22 mouse cellular contexts compared by ENCODE assay signal in the genomic region with DNA sequence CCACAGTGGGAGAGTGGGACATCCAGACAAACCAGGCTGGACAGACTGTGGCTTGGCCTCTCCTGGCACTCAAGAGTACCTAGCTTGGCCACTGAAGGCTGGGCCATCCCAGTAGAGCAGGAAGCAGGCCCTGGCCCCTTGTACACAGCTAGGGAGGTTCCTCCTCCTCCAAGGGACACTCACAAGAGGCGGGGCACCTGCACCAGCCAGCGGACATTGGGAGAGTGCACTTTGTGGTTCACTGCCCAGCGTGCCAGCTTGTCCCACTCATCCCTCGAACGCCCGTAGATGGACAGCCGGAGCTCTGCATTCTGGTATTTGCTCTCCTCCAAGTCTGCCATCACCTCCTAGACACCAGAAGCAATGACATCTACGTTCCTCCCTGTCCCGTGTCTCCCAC. TPM values are rescaled to one million over a fixed set of nuclear protein-coding genes. Genes with fewer than 3 reads are reported as not detected.
DNase-seq lines count a peak whose midpoint lies in the region; ATAC-seq and TF ChIP-seq lines count a peak whose summit lies in the region.
"Had no signal": no experiment of that assay in that cellular context is flagged by ENCODE, and none has a peak within 500 bp of the region (broad histone marks: within the 10 kb centered on the region; RNA-seq: fewer than 3 reads in every experiment).

No protein-coding gene starts in this region.

- H3K9ac ChIP-seq in MEL (ENCODE audit: control insufficient read depth, low read depth, low read length, poor library complexity, severe bottlenecking) = no peak overlapping the region
- H3K9ac ChIP-seq in kidney, embryonic 15.5 days = no peak overlapping the region
- H3K9ac ChIP-seq: heart, embryonic 15.5 days; hindbrain, embryonic 14.5 days had no signal

- DNase-seq in adrenal gland, postnatal 10 days = peak; percentile 3
- DNase-seq in adrenal gland, adult 18-20 months (ENCODE audit: low spot score in 2 of 2) = no peak
- peak; percentile 8 for DNase-seq in MEL (ENCODE audit: low read depth, low spot score)
- DNase-seq in kidney, postnatal 14 days = peak; percentile 62
- no peak for DNase-seq in retina, embryonic 14.5 days (ENCODE audit: low spot score)
- no peak for DNase-seq in thymus, adult 2 months
- DNase-seq in forebrain, embryonic 10.5 days (ENCODE audit: extremely low spot score, low spot score) = no peak
- DNase-seq: adrenal gland, postnatal 25 days; B cell, adult 2 months; cerebellum, adult 2 months; gastrocnemius, postnatal 36 days; heart, adult 18-20 months; heart, postnatal 14 days had no signal

- no peaks in the 10 kb centered on the region for H3K9me3 ChIP-seq in MEL (replicated peaks; ENCODE audit: insufficient read depth, low read length)
- H3K9me3 ChIP-seq in kidney, embryonic 15.5 days (replicated peaks) = no peaks in the 10 kb centered on the region
- no peaks in the 10 kb centered on the region for H3K9me3 ChIP-seq in forebrain, embryonic 10.5 days
- H3K9me3 ChIP-seq: embryonic facial prominence, embryonic 10.5 days; G1E; heart, embryonic 10.5 days; heart, embryonic 15.5 days; hindbrain, embryonic 10.5 days had no signal

- TF ChIP-seq POLR2A in MEL (IDR thresholded peaks at IDR 0.05; ENCODE audit: control insufficient read depth in 1 of 2, insufficient read depth in 1 of 2, low read depth in 1 of 2, low read length in 2 of 2, poor library complexity in 1 of 2) = no peak
- TF ChIP-seq POLR2A in thymus, adult 2 months (IDR thresholded peaks at IDR 0.05; ENCODE audit: control insufficient read depth, extremely low read depth, insufficient read depth, low read length, poor library complexity) = no peak

- H3K4me1 ChIP-seq in MEL (ENCODE audit: control insufficient read depth in 1 of 2, insufficient read depth in 2 of 2, low read length in 2 of 2) = no peaks in the 10 kb centered on the region
- H3K4me1 ChIP-seq in kidney, embryonic 15.5 days = peaks cover 15% of the 10 kb centered on the region
- peaks cover 2% of the 10 kb centered on the region; the same call in 1 of the 2 replicates for H3K4me1 ChIP-seq in thymus, adult 2 months (replicated peaks; ENCODE audit: control insufficient read depth, insufficient read depth, low read length)
- peaks cover 15% of the 10 kb centered on the region for H3K4me1 ChIP-seq in forebrain, embryonic 10.5 days

- no peak overlapping the region for H3K27ac ChIP-seq in MEL (ENCODE audit: control insufficient read depth, low read depth, low read length)
- no peak overlapping the region for H3K27ac ChIP-seq in kidney, embryonic 15.5 days
- no peak overlapping the region for H3K27ac ChIP-seq in thymus, adult 2 months (ENCODE audit: control insufficient read depth, insufficient read depth, low read length)
- no peak overlapping the region for H3K27ac ChIP-seq in forebrain, embryonic 10.5 days
- H3K27ac ChIP-seq: embryonic facial prominence, embryonic 10.5 days; heart, embryonic 10.5 days; heart, embryonic 15.5 days; hindbrain, embryonic 10.5 days; hindbrain, embryonic 14.5 days had no signal

- no peak overlapping the region for H3K4me3 ChIP-seq in MEL (ENCODE audit: control insufficient read depth in 1 of 2, insufficient read depth in 1 of 2, low read depth in 2 of 2, low read length in 2 of 2)
- no peak overlapping the region for H3K4me3 ChIP-seq in kidney, embryonic 15.5 days (replicated peaks)
- no peak overlapping the region for H3K4me3 ChIP-seq in thymus, adult 2 months (ENCODE audit: control insufficient read depth, insufficient read depth, low read length)
- H3K4me3 ChIP-seq in forebrain, embryonic 10.5 days = no peak overlapping the region
- H3K4me3 ChIP-seq: embryonic facial prominence, embryonic 10.5 days; heart, embryonic 10.5 days; heart, embryonic 15.5 days; hindbrain, embryonic 10.5 days had no signal

- no peak for TF ChIP-seq RAD21 in MEL (IDR thresholded peaks at IDR 0.05; ENCODE audit: low read depth, low read length)

- no peak overlapping the region for H3K4me2 ChIP-seq in kidney, embryonic 15.5 days
- H3K4me2 ChIP-seq: heart, embryonic 15.5 days; hindbrain, embryonic 14.5 days had no signal

- TF ChIP-seq EP300 in MEL (IDR thresholded peaks at IDR 0.05; ENCODE audit: low read depth in 1 of 2, low read length in 2 of 2) = no peak

- 75% methylated on average over 9 of the region's 9 CpGs for WGBS in kidney, embryonic 15.5 days
- WGBS in thymus, adult 2 months = 97% methylated on average over 9 of the region's 9 CpGs
- 95% methylated on average over 9 of the region's 9 CpGs for WGBS in forebrain, embryonic 10.5 days

- H3K27me3 ChIP-seq in MEL (ENCODE audit: control insufficient read depth in 1 of 2, insufficient read depth in 2 of 2, low read length in 2 of 2) = no peaks in the 10 kb centered on the region
- H3K27me3 ChIP-seq in kidney, embryonic 15.5 days = no peaks in the 10 kb centered on the region
- H3K27me3 ChIP-seq in thymus, adult 2 months (ENCODE audit: control insufficient read depth, insufficient read depth, low read length) = no peaks in the 10 kb centered on the region
- no peaks in the 10 kb centered on the region for H3K27me3 ChIP-seq in forebrain, embryonic 10.5 days (ENCODE audit: poor library complexity, severe bottlenecking)
- H3K27me3 ChIP-seq: heart, embryonic 15.5 days had no signal

- ATAC-seq in kidney, embryonic 15.5 days (replicated peaks; ENCODE audit: low FRiP score) = peak; percentile 30; the same call in 1 of the 2 replicates
- ATAC-seq: CD4-positive, CD25-positive, alpha-beta regulatory T cell, adult 4 months; forebrain, embryonic 14.5 days had no signal

- peaks cover 5% of the 10 kb centered on the region for H3K79me2 ChIP-seq in MEL (ENCODE audit: control insufficient read depth, insufficient read depth, low read length, poor library complexity)

- TF ChIP-seq CTCF in MEL (IDR thresholded peaks at IDR 0.05 in 2 of 3, conservative IDR thresholded peaks at IDR 0.05 in 1 of 3; ENCODE audit: control insufficient read depth in 1 of 3, insufficient read depth in 1 of 3, low read depth in 2 of 3, low read length in 3 of 3, poor library complexity in 1 of 3, severe bottlenecking in 1 of 3) = no peak
- no peak for TF ChIP-seq CTCF in thymus, adult 2 months (IDR thresholded peaks at IDR 0.05; ENCODE audit: borderline replicate concordance, control insufficient read depth, extremely low read depth, insufficient read depth, low read length, poor library complexity)

- peaks cover under 1 to 14% of the 10 kb centered on the region in 2 experiments; a peak in 2 of 4 replicates for H3K36me3 ChIP-seq in MEL (ENCODE audit: control insufficient read depth in 1 of 2, insufficient read depth in 2 of 2, low read length in 2 of 2)
- H3K36me3 ChIP-seq in kidney, embryonic 15.5 days = peaks cover 81% of the 10 kb centered on the region
- H3K36me3 ChIP-seq in thymus, adult 2 months (ENCODE audit: control insufficient read depth, insufficient read depth, low read length) = peaks cover 10% of the 10 kb centered on the region
- peaks cover 88% of the 10 kb centered on the region for H3K36me3 ChIP-seq in forebrain, embryonic 10.5 days (replicated peaks)

TF ChIP-seq in MEL, 35 proteins besides CTCF, POLR2A, EP300 and RAD21 (continues in another document):
- no peak for TF ChIP-seq MYC (IDR thresholded peaks at IDR 0.05; ENCODE audit: low read depth, low read length)
- TF ChIP-seq USF1 (IDR thresholded peaks at IDR 0.05; ENCODE audit: low read depth, low read length) = no peak
- no peak for TF ChIP-seq NELFE (IDR thresholded peaks at IDR 0.05; ENCODE audit: low read depth, low read length)
- TF ChIP-seq NRF1 (IDR thresholded peaks at IDR 0.05; ENCODE audit: insufficient read depth, low read depth, low read length, poor library complexity, severe bottlenecking) = no peak
- TF ChIP-seq RCOR1 (IDR thresholded peaks at IDR 0.05; ENCODE audit: low read depth, low read length) = no peak

RNA-seq across cellular contexts. Expression of a gene that starts 9.6 kb away (rescaled TPM):
- total RNA-seq in adrenal gland, postnatal 10 days (2021) = 10 to 100 TPM; 79.3 to 92.2 TPM
- total RNA-seq in adrenal gland, adult 18-20 months (2021) = 100 to 1,000 TPM; 130 to 192 TPM
- 54.9 and 69.1 TPM in 2 replicates for total RNA-seq in MEL (2012; rRNA removed)
- 100 to 1,000 TPM in 1 of 2 experiments, not detected in 1; 201 TPM for polyA plus RNA-seq in MEL (2012; ENCODE audit: insufficient read depth in 1 of 2, insufficient read length in 2 of 2, low read depth in 1 of 2, low replicate concordance in 2 of 2, missing spikeins in 1 of 2)
- polyA plus RNA-seq in kidney, embryonic 15.5 days (2015; fragmentation: Nextera tagmentation; extraction: Ambion mirVana) = 59.3 and 66.2 TPM in 2 replicates
- 159 and 177 TPM in 2 replicates for polyA plus RNA-seq in thymus, adult 2 months (2012; rRNA removed)
- polyA plus RNA-seq in forebrain, embryonic 10.5 days (2016; fragmentation: Nextera tagmentation; extraction: Ambion mirVana) = 69.3 and 71.4 TPM in 2 replicates

RNA-seq across cellular contexts. Expression of a gene that starts 15.8 kb away (rescaled TPM):
- total RNA-seq in adrenal gland, postnatal 10 days (2021) = 1 to 10 TPM; 6.6 to 6.8 TPM
- total RNA-seq in adrenal gland, adult 18-20 months (2021) = 10 to 100 TPM; 11.0 to 18.6 TPM
- 4.7 and 6.4 TPM in 2 replicates for total RNA-seq in MEL (2012; rRNA removed)
- polyA plus RNA-seq in MEL (2012; ENCODE audit: insufficient read depth in 1 of 2, insufficient read length in 2 of 2, low read depth in 1 of 2, low replicate concordance in 2 of 2, missing spikeins in 1 of 2) = 10 to 100 TPM in 1 of 2 experiments, not detected in 1; 12.4 TPM
- polyA plus RNA-seq in kidney, embryonic 15.5 days (2015; fragmentation: Nextera tagmentation; extraction: Ambion mirVana) = 0.68 and 1.9 TPM in 2 replicates
- 0.27 and 0.32 TPM in 2 replicates for polyA plus RNA-seq in thymus, adult 2 months (2012; rRNA removed)
- polyA plus RNA-seq in forebrain, embryonic 10.5 days (2016; fragmentation: Nextera tagmentation; extraction: Ambion mirVana) = 0.96 and 1.4 TPM in 2 replicates
- polyA plus RNA-seq: CD4-positive, CD25-positive, alpha-beta regulatory T cell, adult 4 months had no signal

RNA-seq across cellular contexts. Expression of a gene that starts 32.1 kb away (rescaled TPM):
- total RNA-seq in adrenal gland, postnatal 10 days (2021) = 10 to 100 TPM; 12.8 to 13.3 TPM
- 10 to 100 TPM; 19.6 to 20.3 TPM for total RNA-seq in adrenal gland, adult 18-20 months (2021)
- total RNA-seq in MEL (2012; rRNA removed) = 1.3 and 1.4 TPM in 2 replicates
- polyA plus RNA-seq in MEL (2012; ENCODE audit: insufficient read depth in 1 of 2, insufficient read length in 2 of 2, low read depth in 1 of 2, low replicate concordance in 2 of 2, missing spikeins in 1 of 2) = 1 to 10 TPM in 1 of 2 experiments, not detected in 1; 7.4 TPM
- polyA plus RNA-seq in kidney, embryonic 15.5 days (2015; fragmentation: Nextera tagmentation; extraction: Ambion mirVana) = 15.9 and 18.8 TPM in 2 replicates
- 7.9 and 9.7 TPM in 2 replicates for polyA plus RNA-seq in thymus, adult 2 months (2012; rRNA removed)
- 14.2 and 15.0 TPM in 2 replicates for polyA plus RNA-seq in forebrain, embryonic 10.5 days (2016; fragmentation: Nextera tagmentation; extraction: Ambion mirVana)
- total RNA-seq: G1E had no signal
- polyA plus RNA-seq: G1E had no signal

RNA-seq across cellular contexts. Expression of a gene that starts 59.1 kb away (rescaled TPM):
- total RNA-seq in adrenal gland, postnatal 10 days (2021) = 100 to 1,000 TPM; 131 to 144 TPM
- 100 to 1,000 TPM; 423 to 620 TPM for total RNA-seq in adrenal gland, adult 18-20 months (2021)
- total RNA-seq in MEL (2012; rRNA removed) = 0.20 and 0.31 TPM in 2 replicates
- 1 to 10 TPM in 1 of 2 experiments, not detected in 1; 6.7 TPM for polyA plus RNA-seq in MEL (2012; ENCODE audit: insufficient read depth in 1 of 2, insufficient read length in 2 of 2, low read depth in 1 of 2, low replicate concordance in 2 of 2, missing spikeins in 1 of 2)
- 75.6 and 93.6 TPM in 2 replicates for polyA plus RNA-seq in kidney, embryonic 15.5 days (2015; fragmentation: Nextera tagmentation; extraction: Ambion mirVana)
- polyA plus RNA-seq in thymus, adult 2 months (2012; rRNA removed) = 93.0 and 124 TPM in 2 replicates
- 30.4 and 33.4 TPM in 2 replicates for polyA plus RNA-seq in forebrain, embryonic 10.5 days (2016; fragmentation: Nextera tagmentation; extraction: Ambion mirVana)
- total RNA-seq: G1E had no signal

Comparison
In these comparisons a context has a peak if more than half of its experiments do, and no peak if none do; other contexts are left out.
1. DNase-seq: peak in adrenal gland, postnatal 10 days (single experiment), MEL (single experiment) and kidney, postnatal 14 days (single experiment); none in adrenal gland, adult 18-20 months (0 of 2), retina, embryonic 14.5 days (single experiment), thymus, adult 2 months (single experiment) and forebrain, embryonic 10.5 days (single experiment).